ENCODE assay signal across 11 mouse cellular contexts in genomic region chr9:32312208-32312607, GRCm38 (mm10). TPM values are rescaled to one million over a fixed set of nuclear protein-coding genes. Genes with fewer than 3 reads are reported as not detected.
DNase-seq lines count a peak whose midpoint lies in the region; ATAC-seq and TF ChIP-seq lines count a peak whose summit lies in the region.
"Had no signal": no experiment of that assay in that cellular context is flagged by ENCODE, and none has a peak within 500 bp of the region (broad histone marks: within the 10 kb centered on the region; RNA-seq: fewer than 3 reads in every experiment).

No protein-coding gene starts in this region.

- no peaks in the 10 kb centered on the region for H3K27me3 ChIP-seq in heart, embryonic 13.5 days (replicated peaks)
- H3K27me3 ChIP-seq in kidney, embryonic 15.5 days = peaks cover 9% of the 10 kb centered on the region; the same call in 1 of the 2 replicates
- H3K27me3 ChIP-seq in kidney, adult 2 months (replicated peaks; ENCODE audit: control insufficient read depth, insufficient read depth, low read length) = no peaks in the 10 kb centered on the region
- no peaks in the 10 kb centered on the region for H3K27me3 ChIP-seq in midbrain, embryonic 16.5 days (ENCODE audit: control insufficient read depth, insufficient read depth, low read depth, low read length)
- no peaks in the 10 kb centered on the region for H3K27me3 ChIP-seq in midbrain, embryonic 14.5 days (ENCODE audit: control insufficient read depth, insufficient read depth, low read length)
- H3K27me3 ChIP-seq in stomach, embryonic 16.5 days (ENCODE audit: control insufficient read depth, insufficient read depth, low read length) = no peaks in the 10 kb centered on the region

- no peaks in the 10 kb centered on the region for H3K9me3 ChIP-seq in heart, embryonic 13.5 days
- no peaks in the 10 kb centered on the region for H3K9me3 ChIP-seq in kidney, embryonic 15.5 days (replicated peaks)
- H3K9me3 ChIP-seq in midbrain, embryonic 16.5 days (replicated peaks; ENCODE audit: control insufficient read depth, low read length, poor library complexity, severe bottlenecking) = no peaks in the 10 kb centered on the region
- no peaks in the 10 kb centered on the region for H3K9me3 ChIP-seq in midbrain, embryonic 14.5 days (ENCODE audit: control insufficient read depth, low read length)
- H3K9me3 ChIP-seq in stomach, embryonic 16.5 days (replicated peaks; ENCODE audit: control insufficient read depth, low read length) = no peaks in the 10 kb centered on the region

- no peak for ATAC-seq in heart, embryonic 13.5 days (ENCODE audit: extremely low read depth, insufficient number of reproducible peaks, low FRiP score, low TSS enrichment)
- no peak for ATAC-seq in kidney, embryonic 15.5 days (replicated peaks; ENCODE audit: low FRiP score)
- ATAC-seq in midbrain, embryonic 16.5 days = no peak
- no peak for ATAC-seq in midbrain, embryonic 14.5 days (ENCODE audit: low FRiP score, low TSS enrichment)
- ATAC-seq in stomach, embryonic 16.5 days (ENCODE audit: insufficient read depth, low FRiP score) = no peak

- 0 out of 2 replicates have a peak overlapping the region, but pooled peaks have one; percentile 20 for H3K9ac ChIP-seq in heart, embryonic 13.5 days
- no peak overlapping the region for H3K9ac ChIP-seq in kidney, embryonic 15.5 days
- H3K9ac ChIP-seq in midbrain, embryonic 16.5 days (ENCODE audit: low read depth, low read length) = no peak overlapping the region
- H3K9ac ChIP-seq in midbrain, embryonic 14.5 days (replicated peaks; ENCODE audit: low read length) = no peak overlapping the region
- no peak overlapping the region for H3K9ac ChIP-seq in stomach, embryonic 16.5 days (ENCODE audit: low read length)

- TF ChIP-seq POLR2A in kidney, adult 2 months (IDR thresholded peaks at IDR 0.05; ENCODE audit: low read depth, low read length) = no peak

- no peak for DNase-seq in heart, adult 9 months (ENCODE audit: low spot score in 2 of 2)
- no peak for DNase-seq in kidney, adult 2 months
- no peak for DNase-seq in midbrain, embryonic 14.5 days
- DNase-seq: right cerebral cortex, postnatal 14 days; thymus, adult 2 months had no signal

- no peak for TF ChIP-seq CTCF in kidney, adult 2 months (conservative IDR thresholded peaks at IDR 0.05; ENCODE audit: insufficient read depth, insufficient read length, low read depth, low read length)

- H3K4me3 ChIP-seq in heart, embryonic 13.5 days = no peak overlapping the region
- H3K4me3 ChIP-seq in kidney, embryonic 15.5 days (replicated peaks) = no peak overlapping the region
- no peak overlapping the region for H3K4me3 ChIP-seq in kidney, adult 2 months (ENCODE audit: insufficient read depth, low read depth, low read length)
- no peak overlapping the region for H3K4me3 ChIP-seq in midbrain, embryonic 16.5 days (ENCODE audit: low read depth, low read length)
- no peak overlapping the region for H3K4me3 ChIP-seq in midbrain, embryonic 14.5 days (replicated peaks; ENCODE audit: low read depth, low read length)
- H3K4me3 ChIP-seq in stomach, embryonic 16.5 days (replicated peaks; ENCODE audit: low read length) = no peak overlapping the region
- H3K4me3 ChIP-seq: myocyte had no signal

- H3K4me1 ChIP-seq in heart, embryonic 13.5 days = peaks cover 43% of the 10 kb centered on the region
- peaks cover 16% of the 10 kb centered on the region for H3K4me1 ChIP-seq in kidney, embryonic 15.5 days
- H3K4me1 ChIP-seq in kidney, adult 2 months (ENCODE audit: control insufficient read depth, insufficient read depth, low read length) = no peaks in the 10 kb centered on the region
- H3K4me1 ChIP-seq in midbrain, embryonic 16.5 days (ENCODE audit: control insufficient read depth, insufficient read depth, low read length) = peaks cover 4% of the 10 kb centered on the region; the same call in 1 of the 2 replicates
- H3K4me1 ChIP-seq in midbrain, embryonic 14.5 days (ENCODE audit: control insufficient read depth, insufficient read depth, low read length) = no peaks in the 10 kb centered on the region
- H3K4me1 ChIP-seq in stomach, embryonic 16.5 days (ENCODE audit: control insufficient read depth, insufficient read depth, low read length) = peaks cover 4% of the 10 kb centered on the region; the same call in 1 of the 2 replicates

- peaks cover 21% of the 10 kb centered on the region for H3K36me3 ChIP-seq in heart, embryonic 13.5 days
- H3K36me3 ChIP-seq in kidney, embryonic 15.5 days = no peaks in the 10 kb centered on the region
- no peaks in the 10 kb centered on the region for H3K36me3 ChIP-seq in kidney, adult 2 months (ENCODE audit: control insufficient read depth, insufficient read depth, low read length)
- H3K36me3 ChIP-seq in midbrain, embryonic 16.5 days (ENCODE audit: control insufficient read depth, insufficient read depth, low read length) = no peaks in the 10 kb centered on the region
- H3K36me3 ChIP-seq in midbrain, embryonic 14.5 days (ENCODE audit: control insufficient read depth, insufficient read depth, low read length) = no peaks in the 10 kb centered on the region
- no peaks in the 10 kb centered on the region for H3K36me3 ChIP-seq in stomach, embryonic 16.5 days (ENCODE audit: control insufficient read depth, insufficient read depth, low read length)

- WGBS in heart, embryonic 13.5 days = 48% methylated on average over 4 of the region's 4 CpGs
- 71% methylated on average over 4 of the region's 4 CpGs for WGBS in kidney, embryonic 15.5 days
- WGBS in kidney, adult 2 months = 59% methylated on average over 4 of the region's 4 CpGs
- 65% methylated on average over 4 of the region's 4 CpGs for WGBS in midbrain, embryonic 16.5 days
- WGBS in midbrain, embryonic 14.5 days = 67% methylated on average over 4 of the region's 4 CpGs
- WGBS in stomach, embryonic 16.5 days = 49% methylated on average over 4 of the region's 4 CpGs

- H3K27ac ChIP-seq in heart, embryonic 13.5 days (replicated peaks) = 0 out of 2 replicates have a peak overlapping the region, but pooled peaks have one; percentile 2
- no peak overlapping the region for H3K27ac ChIP-seq in kidney, embryonic 15.5 days
- no peak overlapping the region for H3K27ac ChIP-seq in kidney, adult 2 months (ENCODE audit: insufficient read depth, low read depth, low read length)
- no peak overlapping the region for H3K27ac ChIP-seq in midbrain, embryonic 16.5 days (ENCODE audit: low read length)
- no peak overlapping the region for H3K27ac ChIP-seq in midbrain, embryonic 14.5 days (replicated peaks; ENCODE audit: low read depth, low read length)
- H3K27ac ChIP-seq in stomach, embryonic 16.5 days (ENCODE audit: low read length) = no peak overlapping the region

- peak overlapping the region; percentile 32; the same call in 1 of the 2 replicates for H3K4me2 ChIP-seq in heart, embryonic 13.5 days
- H3K4me2 ChIP-seq in kidney, embryonic 15.5 days = peak overlapping the region; percentile 37
- H3K4me2 ChIP-seq in midbrain, embryonic 16.5 days (ENCODE audit: low read length) = peak overlapping the region; percentile 10; the same call in 1 of the 2 replicates
- no peak overlapping the region; the same call in 1 of the 2 replicates for H3K4me2 ChIP-seq in midbrain, embryonic 14.5 days (ENCODE audit: low read length)
- peak overlapping the region; percentile 43 for H3K4me2 ChIP-seq in stomach, embryonic 16.5 days (ENCODE audit: low read depth, low read length)

RNA-seq across cellular contexts. Expression of gene Kcnj5, which starts 31.9 kb away (rescaled TPM):
- polyA plus RNA-seq in heart, embryonic 13.5 days (2015; fragmentation: Nextera tagmentation; extraction: Ambion mirVana) = 19.8 and 21.0 TPM in 2 replicates
- polyA plus RNA-seq in kidney, embryonic 15.5 days (2015; fragmentation: Nextera tagmentation; extraction: Ambion mirVana) = 1.7 and 1.8 TPM in 2 replicates
- polyA plus RNA-seq in kidney, adult 2 months (2012; rRNA removed) = 0.81 and 0.84 TPM in 2 replicates
- 1.7 and 2.6 TPM in 2 replicates for polyA plus RNA-seq in midbrain, embryonic 16.5 days (2015; fragmentation: Nextera tagmentation; extraction: Ambion mirVana)
- 0.45 and 0.51 TPM in 2 replicates for polyA plus RNA-seq in midbrain, embryonic 14.5 days (2014; fragmentation: Nextera tagmentation; extraction: Ambion mirVana)
- polyA plus RNA-seq in stomach, embryonic 16.5 days (2015; fragmentation: Nextera tagmentation; extraction: Ambion mirVana) = 0.05 and 0.16 TPM in 2 replicates
- polyA plus RNA-seq: C2C12, myocyte had no signal
